ENCODE assay signal across 19 mouse cellular contexts in the genomic region with DNA sequence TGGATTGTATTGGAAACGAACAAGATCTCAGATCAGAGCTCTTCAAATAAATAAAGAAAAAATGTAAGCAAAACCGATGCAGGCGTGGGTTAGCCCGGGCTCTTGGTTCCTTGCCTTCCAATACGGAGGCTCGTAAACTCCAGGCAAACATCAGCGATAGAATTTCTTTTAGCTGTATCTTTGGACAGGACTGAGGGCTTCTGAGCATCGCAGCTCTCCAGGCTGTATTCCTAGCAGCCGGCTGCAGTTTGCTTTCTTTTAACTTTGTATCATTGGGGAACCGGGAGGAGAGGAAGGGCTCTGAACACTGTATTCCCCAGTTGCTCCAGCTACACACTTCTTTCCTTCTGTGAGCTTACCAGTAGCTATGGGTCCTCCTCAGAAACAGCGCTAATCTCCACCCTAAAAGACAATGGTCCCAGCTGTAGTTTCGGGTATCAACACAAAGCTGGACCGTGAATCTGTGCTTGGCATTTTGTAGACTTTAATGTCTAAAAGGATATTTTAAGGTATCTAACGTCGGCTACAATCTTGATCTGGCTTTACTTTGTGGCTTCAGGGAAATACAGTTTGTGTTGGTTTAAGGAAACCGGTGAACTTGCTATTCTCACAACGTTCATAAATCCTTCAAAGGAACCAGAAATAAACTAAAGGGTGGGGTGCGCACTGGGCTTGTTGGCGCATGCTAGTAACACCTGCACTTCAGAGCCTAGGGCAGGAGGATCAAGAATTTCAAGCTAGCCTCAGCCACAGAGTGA.
A peak's percentile ranks its signal among the peaks of the same experiment; 100 is the strongest.
DNase-seq lines count a peak whose midpoint lies in the region; ATAC-seq lines count a peak whose summit lies in the region.
"Had no signal": no experiment of that assay in that cellular context is flagged by ENCODE, and none has a peak within 500 bp of the region (broad histone marks: within the 10 kb centered on the region; RNA-seq: fewer than 3 reads in every experiment).

No protein-coding gene starts in this region.

- H3K4me1 ChIP-seq in hindbrain, embryonic 11.5 days (replicated peaks; ENCODE audit: control insufficient read depth, insufficient read depth, low read length), result peaks cover 3% of the 10 kb centered on the region; the same call in 1 of the 2 replicates
- peaks cover 53% of the 10 kb centered on the region for H3K4me1 ChIP-seq in hindbrain, embryonic 10.5 days (replicated peaks)
- peaks cover 71% of the 10 kb centered on the region for H3K4me1 ChIP-seq in embryonic facial prominence, embryonic 10.5 days
- H3K4me1 ChIP-seq in forebrain, embryonic 12.5 days, result peaks cover 63% of the 10 kb centered on the region
- peaks cover 24% of the 10 kb centered on the region for H3K4me1 ChIP-seq in neural tube, embryonic 12.5 days
- H3K4me1 ChIP-seq in hindbrain, embryonic 16.5 days (ENCODE audit: control insufficient read depth, insufficient read depth, low read depth, low read length), result peaks cover 9% of the 10 kb centered on the region

- peak; percentile 37 for DNase-seq in hindbrain, embryonic 11.5 days (ENCODE audit: low spot score)
- no peak for DNase-seq in hindbrain, embryonic 10.5 days (ENCODE audit: low spot score)
- no peak for DNase-seq in embryonic facial prominence, embryonic 10.5 days (ENCODE audit: low spot score)
- DNase-seq in thymus, postnatal 25 days, result no peak
- DNase-seq: adrenal gland, postnatal 36 days; B cell, adult 2 months; cerebellum, adult 8-10 months; gastrocnemius, adult 2 months; heart, adult 18-20 months; kidney, adult 11 months; layer of hippocampus, postnatal 36 days; thymus, adult 18-20 months had no signal

- H3K27me3 ChIP-seq in hindbrain, embryonic 11.5 days (ENCODE audit: control insufficient read depth, insufficient read depth, low read length), result peaks cover 83% of the 10 kb centered on the region
- H3K27me3 ChIP-seq in hindbrain, embryonic 10.5 days (ENCODE audit: insufficient read depth, poor library complexity, severe bottlenecking), result peaks cover 97% of the 10 kb centered on the region
- peaks cover 96% of the 10 kb centered on the region for H3K27me3 ChIP-seq in embryonic facial prominence, embryonic 10.5 days (replicated peaks; ENCODE audit: low read depth, poor library complexity, severe bottlenecking)
- peaks cover 85% of the 10 kb centered on the region for H3K27me3 ChIP-seq in forebrain, embryonic 12.5 days
- H3K27me3 ChIP-seq in neural tube, embryonic 12.5 days (replicated peaks), result peaks cover 90% of the 10 kb centered on the region
- peaks cover 75% of the 10 kb centered on the region for H3K27me3 ChIP-seq in hindbrain, embryonic 16.5 days (replicated peaks; ENCODE audit: control insufficient read depth, insufficient read depth, low read length)

- no peak for ATAC-seq in hindbrain, embryonic 11.5 days (ENCODE audit: low FRiP score)
- no peak for ATAC-seq in forebrain, embryonic 12.5 days (ENCODE audit: low FRiP score)
- ATAC-seq in neural tube, embryonic 12.5 days (ENCODE audit: low FRiP score, low read depth), result no peak
- ATAC-seq in hindbrain, embryonic 16.5 days, result no peak

- H3K9me3 ChIP-seq in hindbrain, embryonic 11.5 days (ENCODE audit: control insufficient read depth, low read length), result no peaks in the 10 kb centered on the region
- no peaks in the 10 kb centered on the region for H3K9me3 ChIP-seq in hindbrain, embryonic 10.5 days
- H3K9me3 ChIP-seq in embryonic facial prominence, embryonic 10.5 days, result no peaks in the 10 kb centered on the region
- no peaks in the 10 kb centered on the region for H3K9me3 ChIP-seq in forebrain, embryonic 12.5 days
- H3K9me3 ChIP-seq in neural tube, embryonic 12.5 days, result no peaks in the 10 kb centered on the region
- no peaks in the 10 kb centered on the region for H3K9me3 ChIP-seq in hindbrain, embryonic 16.5 days (ENCODE audit: control insufficient read depth, low read length)
- H3K9me3 ChIP-seq: megakaryocyte, embryonic 14.5 days had no signal

- H3K4me2 ChIP-seq in hindbrain, embryonic 11.5 days (replicated peaks; ENCODE audit: low read depth, low read length), result no peak overlapping the region
- H3K4me2 ChIP-seq in forebrain, embryonic 12.5 days, result peak overlapping the region; percentile 43
- peak overlapping the region; percentile 19; the same call in 1 of the 2 replicates for H3K4me2 ChIP-seq in neural tube, embryonic 12.5 days (replicated peaks)
- no peak overlapping the region for H3K4me2 ChIP-seq in hindbrain, embryonic 16.5 days (ENCODE audit: low read length)
- H3K4me2 ChIP-seq: hindbrain, embryonic 14.5 days had no signal

- H3K27ac ChIP-seq in hindbrain, embryonic 11.5 days (ENCODE audit: low read depth, low read length), result no peak overlapping the region
- H3K27ac ChIP-seq in hindbrain, embryonic 10.5 days, result no peak overlapping the region
- 0 out of 2 replicates have a peak overlapping the region, but pooled peaks have one; percentile 8 for H3K27ac ChIP-seq in embryonic facial prominence, embryonic 10.5 days (replicated peaks)
- no peak overlapping the region for H3K27ac ChIP-seq in forebrain, embryonic 12.5 days
- H3K27ac ChIP-seq in neural tube, embryonic 12.5 days, result no peak overlapping the region
- H3K27ac ChIP-seq in hindbrain, embryonic 16.5 days (ENCODE audit: low read depth, low read length), result no peak overlapping the region
- H3K27ac ChIP-seq: gastrocnemius, adult 2 months; hindbrain, embryonic 14.5 days; kidney, postnatal 0 days; liver, embryonic 14.5 days had no signal

- H3K9ac ChIP-seq in hindbrain, embryonic 11.5 days (ENCODE audit: low read depth, low read length), result no peak overlapping the region
- 0 out of 2 replicates have a peak overlapping the region, but pooled peaks have one; percentile 4 for H3K9ac ChIP-seq in forebrain, embryonic 12.5 days
- H3K9ac ChIP-seq in neural tube, embryonic 12.5 days, result no peak overlapping the region
- no peak overlapping the region for H3K9ac ChIP-seq in hindbrain, embryonic 16.5 days (ENCODE audit: low read depth, low read length)
- H3K9ac ChIP-seq: hindbrain, embryonic 14.5 days; liver, embryonic 14.5 days had no signal

- H3K4me3 ChIP-seq in hindbrain, embryonic 11.5 days (ENCODE audit: low read depth, low read length), result no peak overlapping the region
- no peak overlapping the region for H3K4me3 ChIP-seq in hindbrain, embryonic 10.5 days
- H3K4me3 ChIP-seq in embryonic facial prominence, embryonic 10.5 days, result 0 out of 2 replicates have a peak overlapping the region, but pooled peaks have one; percentile 8
- H3K4me3 ChIP-seq in forebrain, embryonic 12.5 days (replicated peaks), result no peak overlapping the region
- H3K4me3 ChIP-seq in neural tube, embryonic 12.5 days, result no peak overlapping the region
- no peak overlapping the region for H3K4me3 ChIP-seq in hindbrain, embryonic 16.5 days (ENCODE audit: low read length)
- H3K4me3 ChIP-seq: gastrocnemius, adult 2 months; megakaryocyte, embryonic 14.5 days had no signal

- WGBS in hindbrain, embryonic 11.5 days, result 5% methylated on average over 19 of the region's 19 CpGs
- 4% methylated on average over 19 of the region's 19 CpGs for WGBS in hindbrain, embryonic 10.5 days
- WGBS in embryonic facial prominence, embryonic 10.5 days, result 3% methylated on average over 19 of the region's 19 CpGs
- 6% methylated on average over 19 of the region's 19 CpGs for WGBS in forebrain, embryonic 12.5 days
- 3% methylated on average over 19 of the region's 19 CpGs for WGBS in neural tube, embryonic 12.5 days
- WGBS in hindbrain, embryonic 16.5 days, result 5% methylated on average over 19 of the region's 19 CpGs

- no peaks in the 10 kb centered on the region for H3K36me3 ChIP-seq in hindbrain, embryonic 11.5 days (ENCODE audit: control insufficient read depth, insufficient read depth, low read length)
- H3K36me3 ChIP-seq in hindbrain, embryonic 10.5 days, result no peaks in the 10 kb centered on the region
- H3K36me3 ChIP-seq in embryonic facial prominence, embryonic 10.5 days (replicated peaks), result no peaks in the 10 kb centered on the region
- H3K36me3 ChIP-seq in forebrain, embryonic 12.5 days (replicated peaks), result no peaks in the 10 kb centered on the region
- H3K36me3 ChIP-seq in neural tube, embryonic 12.5 days, result no peaks in the 10 kb centered on the region
- H3K36me3 ChIP-seq in hindbrain, embryonic 16.5 days (ENCODE audit: control insufficient read depth, insufficient read depth, low read length), result no peaks in the 10 kb centered on the region

Comparison
In these comparisons a context has a peak if more than half of its experiments do, and no peak if none do; other contexts are left out.
1. H3K4me2 ChIP-seq: peak in forebrain, embryonic 12.5 days (single experiment) and neural tube, embryonic 12.5 days (single experiment); none in hindbrain, embryonic 11.5 days (single experiment) and hindbrain, embryonic 16.5 days (single experiment).